Mouse (Mus musculus): ENCODE results near the gene Mob1a. TPM values are rescaled to one million over a fixed set of nuclear protein-coding genes. Genes with fewer than 3 reads are reported as not detected.
A peak's percentile ranks its signal among the peaks of the same experiment; 100 is the strongest.

The Mob1a gene
- polyA plus RNA-seq, 1 experiment, result 41.3 TPM

DNA sequence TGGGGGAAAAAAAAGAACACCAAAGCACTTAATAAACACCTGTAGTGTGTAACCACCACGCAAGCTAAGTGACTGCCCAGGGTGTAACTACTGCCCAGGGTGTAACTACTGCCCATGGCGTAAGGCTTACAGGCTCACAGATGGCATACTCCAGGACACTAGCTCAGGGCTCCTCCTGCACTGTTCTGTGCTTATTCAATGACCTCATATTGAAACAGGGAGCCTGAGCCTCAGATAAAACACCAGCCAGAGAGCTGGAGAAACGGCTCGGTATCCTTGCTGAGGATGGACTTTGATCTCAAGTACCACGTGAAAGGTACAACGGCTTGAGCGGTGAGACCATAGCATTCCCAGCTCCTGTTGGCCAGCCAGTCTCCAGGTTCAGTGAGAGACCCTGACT lies 13.8 kb upstream of the Mob1a start:
- H3K4me1 ChIP-seq (ENCODE audit: control insufficient read depth, insufficient read depth, low read length), result peaks cover 3% of the 10 kb centered on the region
- H3K4me3 ChIP-seq (replicated peaks; ENCODE audit: extremely low read depth, low read depth, low read length), result no peak overlapping the region
- whole genome bisulfite sequencing, result 83% methylated on average over 7 of the region's 7 CpGs
- no peak for DNase-seq
- TF ChIP-seq CTCF (IDR thresholded peaks at IDR 0.05; ENCODE audit: insufficient read depth, low read length), result no peak
- no peak for TF ChIP-seq POLR2A (IDR thresholded peaks at IDR 0.05; ENCODE audit: borderline replicate concordance, extremely low read depth, low read depth, low read length)

DNA sequence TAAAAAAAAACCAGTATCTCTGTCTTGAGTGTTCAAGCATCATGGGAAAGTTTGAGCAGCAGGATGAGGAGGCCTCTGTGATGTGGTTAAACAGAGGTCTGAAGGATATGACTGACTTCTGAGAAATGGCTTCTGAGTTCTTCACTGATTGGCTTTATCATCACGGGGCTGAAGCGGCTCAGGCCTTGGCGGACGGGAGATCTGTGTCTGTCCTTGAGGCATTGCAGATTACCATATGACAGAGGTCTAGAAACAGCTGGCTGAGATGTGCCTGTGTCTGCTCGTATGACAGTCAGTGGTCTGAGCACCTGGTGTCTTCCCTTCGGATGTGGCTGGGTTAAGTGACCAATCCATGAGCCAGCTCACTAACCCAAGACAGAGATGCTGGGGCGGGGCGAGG lies 13.3 kb upstream of the Mob1a start:
- DNase-seq, result no peak
- no peak for TF ChIP-seq POLR2A (IDR thresholded peaks at IDR 0.05; ENCODE audit: borderline replicate concordance, extremely low read depth, low read depth, low read length)
- no peak for TF ChIP-seq CTCF (IDR thresholded peaks at IDR 0.05; ENCODE audit: insufficient read depth, low read length)
- H3K4me3 ChIP-seq (replicated peaks; ENCODE audit: extremely low read depth, low read depth, low read length), result no peak overlapping the region
- peaks cover 3% of the 10 kb centered on the region for H3K4me1 ChIP-seq (ENCODE audit: control insufficient read depth, insufficient read depth, low read length)
- WGBS, result 90% methylated on average over 8 of the region's 8 CpGs

- no peak for TF ChIP-seq CTCF (IDR thresholded peaks at IDR 0.05; ENCODE audit: insufficient read depth, low read length)
- no peak for TF ChIP-seq POLR2A (IDR thresholded peaks at IDR 0.05; ENCODE audit: borderline replicate concordance, extremely low read depth, low read depth, low read length)
- no peak for DNase-seq
- Histone ChIP-seq H3K4me3 (replicated peaks; ENCODE audit: extremely low read depth, low read depth, low read length) (no peak overlapping the region), H3K4me1 (ENCODE audit: control insufficient read depth, insufficient read depth, low read length) (peaks cover 3% of the 10 kb centered on the region)
These were observed 10.5 kb upstream of the Mob1a start for GRCm38 (mm10) chr6:83315293-83315692.

DNA sequence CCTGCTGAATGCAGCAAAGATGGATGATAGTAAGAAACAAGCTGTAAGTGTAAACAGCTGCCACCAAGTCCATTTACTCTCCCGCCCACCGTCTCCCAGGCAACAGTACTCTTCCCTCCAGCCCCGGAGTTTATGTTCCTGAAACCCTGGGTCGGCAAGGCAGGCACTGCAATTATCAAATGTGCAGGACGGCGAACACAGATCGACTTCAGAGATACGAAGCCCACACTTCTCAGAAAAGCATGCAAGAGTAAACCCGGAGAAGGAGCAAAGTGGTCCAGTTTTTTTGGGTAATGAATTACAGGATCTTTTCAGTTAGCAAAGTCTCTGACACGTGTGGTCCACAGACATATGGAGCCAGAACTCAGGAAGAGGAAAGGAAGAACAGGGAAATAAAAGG lies 9.8 kb upstream of the Mob1a start:
- Histone ChIP-seq H3K4me1 (ENCODE audit: control insufficient read depth, insufficient read depth, low read length) (peaks cover 3% of the 10 kb centered on the region), H3K4me3 (replicated peaks; ENCODE audit: extremely low read depth, low read depth, low read length) (no peak overlapping the region)
- DNase-seq, result no peak
- WGBS, result 14% methylated on average over 10 of the region's 10 CpGs
- no peak for TF ChIP-seq POLR2A (IDR thresholded peaks at IDR 0.05; ENCODE audit: borderline replicate concordance, extremely low read depth, low read depth, low read length)
- TF ChIP-seq CTCF (IDR thresholded peaks at IDR 0.05; ENCODE audit: insufficient read depth, low read length), result no peak

- under 1% methylated on average over 52 of the region's 52 CpGs for WGBS
- TF ChIP-seq CTCF (IDR thresholded peaks at IDR 0.05; ENCODE audit: insufficient read depth, low read length), result peak; percentile 57
- no peak for TF ChIP-seq POLR2A (IDR thresholded peaks at IDR 0.05; ENCODE audit: borderline replicate concordance, extremely low read depth, low read depth, low read length)
- DNase-seq, result peak; percentile 88
- H3K4me3 ChIP-seq (replicated peaks; ENCODE audit: extremely low read depth, low read depth, low read length), result peak overlapping the region; percentile 76
- H3K4me1 ChIP-seq (ENCODE audit: control insufficient read depth, insufficient read depth, low read length), result peaks cover 3% of the 10 kb centered on the region
These were observed 8.6 kb upstream of the Mob1a start for GRCm38 (mm10) chr6:83317108-83317741.

GRCm38 (mm10) chr6:83321927-83322326 lies 3.9 kb upstream of the Mob1a start:
- H3K4me3 ChIP-seq (replicated peaks; ENCODE audit: extremely low read depth, low read depth, low read length), result no peak overlapping the region
- TF ChIP-seq CTCF (IDR thresholded peaks at IDR 0.05; ENCODE audit: insufficient read depth, low read length) (no peak), POLR2A (IDR thresholded peaks at IDR 0.05; ENCODE audit: borderline replicate concordance, extremely low read depth, low read depth, low read length) (no peak)
- WGBS, result 56% methylated on average over 1 of the region's 1 CpGs
- peaks cover 5% of the 10 kb centered on the region for H3K4me1 ChIP-seq (ENCODE audit: control insufficient read depth, insufficient read depth, low read length)
- no peak for DNase-seq

DNA sequence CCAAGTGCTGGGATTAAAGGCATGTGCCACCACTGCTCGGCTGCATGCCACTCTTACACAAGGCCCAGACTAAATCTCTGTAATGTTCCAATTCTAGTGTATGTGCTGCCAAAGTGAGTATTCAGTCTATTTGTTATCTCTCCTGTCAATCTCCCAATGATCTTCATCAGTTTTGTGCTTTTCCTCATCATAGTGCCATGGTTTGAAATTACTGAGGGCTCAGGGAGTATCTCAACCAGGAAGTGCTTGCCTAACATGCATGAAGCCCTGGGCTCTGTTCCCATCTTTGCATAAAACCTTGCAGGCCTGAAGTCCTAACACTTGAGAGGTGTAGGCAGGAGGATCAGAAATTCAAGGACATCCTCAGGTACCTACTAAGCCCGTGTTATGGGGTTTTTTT lies 3.0 kb upstream of the Mob1a start:
- TF ChIP-seq CTCF (IDR thresholded peaks at IDR 0.05; ENCODE audit: insufficient read depth, low read length) (no peak), POLR2A (IDR thresholded peaks at IDR 0.05; ENCODE audit: borderline replicate concordance, extremely low read depth, low read depth, low read length) (no peak)
- no peak for DNase-seq
- 72% methylated on average over 2 of the region's 2 CpGs for WGBS
- Histone ChIP-seq H3K4me1 (ENCODE audit: control insufficient read depth, insufficient read depth, low read length) (peaks cover 5% of the 10 kb centered on the region), H3K4me3 (replicated peaks; ENCODE audit: extremely low read depth, low read depth, low read length) (no peak overlapping the region)

GRCm38 (mm10) chr6:83323652-83324419 lies 2.0 kb upstream of the Mob1a start:
- peaks cover 5% of the 10 kb centered on the region for H3K4me1 ChIP-seq (ENCODE audit: control insufficient read depth, insufficient read depth, low read length)
- DNase-seq, result no peak
- no peak overlapping the region for H3K4me3 ChIP-seq (replicated peaks; ENCODE audit: extremely low read depth, low read depth, low read length)
- 73% methylated on average over 8 of the region's 8 CpGs for WGBS
- TF ChIP-seq CTCF (IDR thresholded peaks at IDR 0.05; ENCODE audit: insufficient read depth, low read length) (no peak), POLR2A (IDR thresholded peaks at IDR 0.05; ENCODE audit: borderline replicate concordance, extremely low read depth, low read depth, low read length) (no peak)

DNA sequence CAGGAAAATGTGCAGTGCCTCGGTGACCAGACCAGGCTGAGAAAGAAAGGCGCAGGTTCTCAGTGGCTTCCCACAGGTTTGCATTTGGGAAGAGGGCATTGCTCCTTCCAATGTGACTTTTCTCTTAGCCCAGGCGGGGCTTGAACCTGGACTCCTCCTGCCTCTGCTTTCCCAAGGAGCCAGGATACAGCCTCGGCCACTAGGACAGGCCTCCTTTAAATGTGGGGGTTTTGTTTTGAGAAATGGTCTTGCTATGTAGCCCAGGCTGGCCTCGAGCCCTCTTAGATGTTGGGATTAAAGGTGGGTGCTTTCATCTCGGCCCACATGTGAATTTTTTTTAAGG lies 549 bp downstream of the Mob1a start:
- 2% methylated on average over 6 of the region's 6 CpGs for WGBS
- TF ChIP-seq CTCF (IDR thresholded peaks at IDR 0.05; ENCODE audit: insufficient read depth, low read length) (no peak), POLR2A (IDR thresholded peaks at IDR 0.05; ENCODE audit: borderline replicate concordance, extremely low read depth, low read depth, low read length) (no peak)
- H3K4me3 ChIP-seq (replicated peaks; ENCODE audit: extremely low read depth, low read depth, low read length), result peak overlapping the region; percentile 81
- DNase-seq, result no peak
- H3K4me1 ChIP-seq (ENCODE audit: control insufficient read depth, insufficient read depth, low read length), result peaks cover 5% of the 10 kb centered on the region

- no peak for DNase-seq
- H3K4me3 ChIP-seq (replicated peaks; ENCODE audit: extremely low read depth, low read depth, low read length), result peak overlapping the region; percentile 81
These were observed 945 bp downstream of the Mob1a start for GRCm38 (mm10) chr6:83326761-83327160.

More at GRCm38 (mm10) chr6:83326761-83327160, 945 bp downstream of the Mob1a start:
- H3K4me1 ChIP-seq (ENCODE audit: control insufficient read depth, insufficient read depth, low read length), result peaks cover 5% of the 10 kb centered on the region
- WGBS, result 39% methylated on average over 6 of the region's 6 CpGs
- TF ChIP-seq CTCF (IDR thresholded peaks at IDR 0.05; ENCODE audit: insufficient read depth, low read length) (no peak), POLR2A (IDR thresholded peaks at IDR 0.05; ENCODE audit: borderline replicate concordance, extremely low read depth, low read depth, low read length) (no peak)

Data from lung, adult 2 months (tissue).